Mouse (Mus musculus) stomach, postnatal 0 days (tissue): Measurements from ENCODE around the gene Disc1.

Source experiments
- CTCF ChIP-seq: IDR thresholded peaks from 2 replicates; pipeline ENCODE4 v1.5.1; 2016; ENCODE audit warnings: antibody characterized with exemption, low read depth, mild to moderate bottlenecking, moderate library complexity
- EP300 ChIP-seq: optimal IDR thresholded peaks from 2 replicates; pipeline ENCODE3; 2016; ENCODE audit warnings: antibody characterized with exemption

DNA sequence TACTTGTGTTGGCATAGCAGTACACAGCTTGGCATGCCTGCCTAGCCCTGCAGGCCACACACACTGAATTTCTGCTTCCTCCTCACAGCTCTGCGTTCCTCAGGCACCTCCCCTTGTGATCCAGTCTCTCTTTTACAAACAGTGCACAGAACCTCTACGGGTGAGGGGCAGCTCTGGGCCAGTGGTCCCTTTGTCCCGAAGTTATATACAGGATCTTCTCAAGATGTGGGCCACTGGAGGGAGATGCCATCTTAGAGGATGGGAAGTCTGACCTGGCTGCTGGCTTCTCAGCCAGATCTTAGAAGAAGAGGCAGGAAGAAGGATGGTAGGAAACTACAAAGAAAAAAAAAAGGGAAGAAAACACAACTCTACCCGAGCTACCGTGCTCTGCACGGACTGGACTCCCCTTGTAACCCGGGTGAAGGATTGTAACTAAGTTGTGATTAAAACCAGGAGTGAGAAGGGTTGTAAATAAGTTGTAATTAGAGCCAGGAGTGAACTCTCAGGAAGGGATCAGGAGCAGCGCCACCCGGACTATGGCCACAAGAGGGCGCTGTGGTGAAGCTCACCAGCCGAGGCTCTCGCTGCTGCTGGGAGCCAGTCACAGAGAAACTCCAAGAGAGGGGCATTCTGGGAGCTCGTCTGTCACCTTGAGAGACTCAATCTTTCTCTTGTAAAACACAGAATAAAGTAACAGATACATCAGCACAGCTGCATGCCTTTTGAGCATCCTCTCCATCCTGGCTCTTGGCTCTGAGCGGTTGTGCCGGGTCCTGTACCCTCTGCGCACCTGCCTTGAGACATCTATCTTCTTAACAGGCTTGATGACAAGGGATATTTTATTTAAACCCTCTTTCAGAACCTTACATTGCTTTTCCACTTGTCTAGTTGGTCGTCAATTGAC, 129.8 kb downstream of the Disc1 start:
- TF ChIP-seq CTCF (peak; percentile 96), EP300 (no peak)
